Mouse (Mus musculus) adrenal gland, postnatal 4 days (tissue): Measurements from ENCODE around the gene Osbpl9. TPM values are rescaled to one million over a fixed set of nuclear protein-coding genes. Genes with fewer than 3 reads are reported as not detected.

Experiments used
- DNase-seq, 2 experiments: peaks; one replicate each; pipeline ENCODE4 v3.0.0; 2021 to 2022; ENCODE audit warnings: low spot score in 2 of 2, mixed read lengths in 2 of 2
- total RNA-seq, 2 experiments: library from RNA; stranded (reverse); gene quantifications; 2 replicates each; pipeline ENCODE4 v1.2.3; 2021

Gene Osbpl9
- total RNA-seq, 2 experiments from 2014 or later = 116 to 120 TPM

GRCm38 (mm10) chr4:109109012-109109411, 93.1 kb downstream of the Osbpl9 start:
- DNase-seq = no peak

GRCm38 (mm10) chr4:109106594-109106993, 95.5 kb downstream of the Osbpl9 start:
- no peak for DNase-seq

- no peak for DNase-seq
Measured at GRCm38 (mm10) chr4:109106034-109106433, 96.0 kb downstream of the Osbpl9 start.

GRCm38 (mm10) chr4:109105254-109105653, 96.8 kb downstream of the Osbpl9 start:
- no peak for DNase-seq

- DNase-seq = no peak
Measured at GRCm38 (mm10) chr4:109103145-109103883, 98.8 kb downstream of the Osbpl9 start.

- DNase-seq = no peak
Measured at GRCm38 (mm10) chr4:109102574-109102973, 99.5 kb downstream of the Osbpl9 start.

GRCm38 (mm10) chr4:109098861-109099260, 103.2 kb downstream of the Osbpl9 start:
- DNase-seq = no peak

GRCm38 (mm10) chr4:109094269-109094668, 107.8 kb downstream of the Osbpl9 start:
- DNase-seq = no peak

GRCm38 (mm10) chr4:109092344-109092743, 109.7 kb downstream of the Osbpl9 start:
- DNase-seq = no peak

- DNase-seq = no peak
Measured at GRCm38 (mm10) chr4:109091241-109091777, 110.8 kb downstream of the Osbpl9 start.

GRCm38 (mm10) chr4:109089999-109090398, 112.1 kb downstream of the Osbpl9 start:
- DNase-seq = no peak

GRCm38 (mm10) chr4:109089171-109089570, 112.9 kb downstream of the Osbpl9 start:
- no peak for DNase-seq

GRCm38 (mm10) chr4:109080118-109080517, 122.0 kb downstream of the Osbpl9 start:
- no peak for DNase-seq

GRCm38 (mm10) chr4:109079676-109080075, 122.4 kb downstream of the Osbpl9 start:
- DNase-seq = no peak

GRCm38 (mm10) chr4:109078941-109079340, 123.1 kb downstream of the Osbpl9 start:
- DNase-seq = no peak

GRCm38 (mm10) chr4:109073296-109073695, 128.8 kb downstream of the Osbpl9 start:
- no peak for DNase-seq

- no peak for DNase-seq
Measured at GRCm38 (mm10) chr4:109072891-109073290, 129.2 kb downstream of the Osbpl9 start.

GRCm38 (mm10) chr4:109065714-109066113, 136.4 kb downstream of the Osbpl9 start:
- no peak for DNase-seq

GRCm38 (mm10) chr4:109064941-109065340, 137.1 kb downstream of the Osbpl9 start:
- DNase-seq = no peak

GRCm38 (mm10) chr4:109059255-109059821, 142.7 kb downstream of the Osbpl9 start:
- no peak for DNase-seq

GRCm38 (mm10) chr4:109057640-109058039, 144.4 kb downstream of the Osbpl9 start:
- DNase-seq = no peak

GRCm38 (mm10) chr4:109056351-109056750, 145.7 kb downstream of the Osbpl9 start:
- DNase-seq = no peak

- DNase-seq = no peak
Measured at GRCm38 (mm10) chr4:109054003-109054402, 148.1 kb downstream of the Osbpl9 start.
